Mouse (Mus musculus): ENCODE results near the gene Gse1. TPM values are rescaled to one million over a fixed set of nuclear protein-coding genes. Genes with fewer than 3 reads are reported as not detected.
A peak's percentile ranks its signal among the peaks of the same experiment; 100 is the strongest.

Gene Gse1
- polyA plus RNA-seq, 1 experiment from 2014 or later = 6.4 TPM

DNA sequence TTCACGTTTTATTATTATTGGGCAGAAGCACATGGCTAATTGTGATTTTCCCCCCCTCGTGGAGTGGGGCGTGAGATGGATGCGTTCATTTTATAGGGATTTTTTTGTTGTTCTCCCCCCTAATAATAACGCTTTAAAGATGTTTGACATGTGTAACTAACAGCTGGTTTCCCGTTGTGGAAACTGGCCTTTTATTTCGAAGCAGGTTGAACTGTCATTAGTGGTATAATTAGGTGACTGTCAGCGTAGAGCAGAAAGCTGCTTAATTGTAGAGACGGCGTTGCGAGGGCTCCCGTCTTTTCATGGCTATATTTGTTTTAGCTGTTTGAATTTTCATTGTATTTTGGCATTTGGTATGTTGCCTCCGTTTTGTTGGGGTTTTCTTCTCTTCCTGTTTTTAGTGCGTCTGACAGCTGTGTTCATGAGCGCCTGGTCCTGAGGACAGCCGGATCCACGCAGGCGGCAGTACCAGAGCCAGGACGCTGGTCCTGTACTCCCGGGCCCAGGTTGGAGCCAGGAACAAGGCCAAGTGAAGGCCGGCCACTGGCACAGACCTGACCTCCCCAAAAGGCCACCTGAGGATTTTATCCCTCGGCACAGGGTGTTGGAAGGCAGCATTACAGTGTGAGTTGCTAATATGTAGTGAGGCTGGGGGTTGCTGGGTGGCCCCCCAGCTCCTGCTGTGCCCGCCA is 277.5 kb downstream of the Gse1 start:
- Histone ChIP-seq H3K4me1 (replicated peaks; ENCODE audit: control insufficient read depth, insufficient read depth, low read length) (peaks cover 37% of the 10 kb centered on the region), H3K4me2 (replicated peaks; ENCODE audit: low read depth) (peak overlapping the region; percentile 44), H3K9ac (ENCODE audit: low read depth, low read length) (no peak overlapping the region), H3K27me3 (replicated peaks; ENCODE audit: control insufficient read depth, insufficient read depth, low read length) (no peaks in the 10 kb centered on the region), H3K36me3 (ENCODE audit: control insufficient read depth, insufficient read depth) (no peaks in the 10 kb centered on the region), H3K4me3 (ENCODE audit: low read depth, low read length) (no peak overlapping the region), H3K9me3 (ENCODE audit: control insufficient read depth) (no peaks in the 10 kb centered on the region), H3K27ac (ENCODE audit: low read depth, low read length) (no peak overlapping the region)
- no peak for ATAC-seq
- no peak for TF ChIP-seq CTCF (IDR thresholded peaks at IDR 0.05; ENCODE audit: low read depth)
- WGBS = 65% methylated on average over 23 of the region's 23 CpGs

GRCm38 (mm10) chr8:120506562-120506961 is 278.3 kb downstream of the Gse1 start:
- Histone ChIP-seq H3K4me1 (replicated peaks; ENCODE audit: control insufficient read depth, insufficient read depth, low read length) (peaks cover 42% of the 10 kb centered on the region), H3K9ac (ENCODE audit: low read depth, low read length) (no peak overlapping the region), H3K9me3 (ENCODE audit: control insufficient read depth) (no peaks in the 10 kb centered on the region), H3K27me3 (replicated peaks; ENCODE audit: control insufficient read depth, insufficient read depth, low read length) (no peaks in the 10 kb centered on the region), H3K27ac (ENCODE audit: low read depth, low read length) (no peak overlapping the region), H3K4me2 (replicated peaks; ENCODE audit: low read depth) (no peak overlapping the region), H3K36me3 (ENCODE audit: control insufficient read depth, insufficient read depth) (no peaks in the 10 kb centered on the region), H3K4me3 (ENCODE audit: low read depth, low read length) (no peak overlapping the region)
- no peak for ATAC-seq
- peak; percentile 65 for TF ChIP-seq CTCF (IDR thresholded peaks at IDR 0.05; ENCODE audit: low read depth)
- WGBS = 67% methylated on average over 2 of the region's 2 CpGs

- Histone ChIP-seq H3K4me1 (replicated peaks; ENCODE audit: control insufficient read depth, insufficient read depth, low read length) (peaks cover 42% of the 10 kb centered on the region), H3K27me3 (replicated peaks; ENCODE audit: control insufficient read depth, insufficient read depth, low read length) (no peaks in the 10 kb centered on the region), H3K36me3 (ENCODE audit: control insufficient read depth, insufficient read depth) (no peaks in the 10 kb centered on the region), H3K4me2 (replicated peaks; ENCODE audit: low read depth) (no peak overlapping the region), H3K9me3 (ENCODE audit: control insufficient read depth) (no peaks in the 10 kb centered on the region), H3K4me3 (ENCODE audit: low read depth, low read length) (no peak overlapping the region), H3K9ac (ENCODE audit: low read depth, low read length) (no peak overlapping the region), H3K27ac (ENCODE audit: low read depth, low read length) (no peak overlapping the region)
- TF ChIP-seq CTCF (IDR thresholded peaks at IDR 0.05; ENCODE audit: low read depth) = no peak
- ATAC-seq = no peak
- 90% methylated on average over 9 of the region's 9 CpGs for WGBS
These were observed 279.0 kb downstream of the Gse1 start for GRCm38 (mm10) chr8:120507290-120507689.

DNA sequence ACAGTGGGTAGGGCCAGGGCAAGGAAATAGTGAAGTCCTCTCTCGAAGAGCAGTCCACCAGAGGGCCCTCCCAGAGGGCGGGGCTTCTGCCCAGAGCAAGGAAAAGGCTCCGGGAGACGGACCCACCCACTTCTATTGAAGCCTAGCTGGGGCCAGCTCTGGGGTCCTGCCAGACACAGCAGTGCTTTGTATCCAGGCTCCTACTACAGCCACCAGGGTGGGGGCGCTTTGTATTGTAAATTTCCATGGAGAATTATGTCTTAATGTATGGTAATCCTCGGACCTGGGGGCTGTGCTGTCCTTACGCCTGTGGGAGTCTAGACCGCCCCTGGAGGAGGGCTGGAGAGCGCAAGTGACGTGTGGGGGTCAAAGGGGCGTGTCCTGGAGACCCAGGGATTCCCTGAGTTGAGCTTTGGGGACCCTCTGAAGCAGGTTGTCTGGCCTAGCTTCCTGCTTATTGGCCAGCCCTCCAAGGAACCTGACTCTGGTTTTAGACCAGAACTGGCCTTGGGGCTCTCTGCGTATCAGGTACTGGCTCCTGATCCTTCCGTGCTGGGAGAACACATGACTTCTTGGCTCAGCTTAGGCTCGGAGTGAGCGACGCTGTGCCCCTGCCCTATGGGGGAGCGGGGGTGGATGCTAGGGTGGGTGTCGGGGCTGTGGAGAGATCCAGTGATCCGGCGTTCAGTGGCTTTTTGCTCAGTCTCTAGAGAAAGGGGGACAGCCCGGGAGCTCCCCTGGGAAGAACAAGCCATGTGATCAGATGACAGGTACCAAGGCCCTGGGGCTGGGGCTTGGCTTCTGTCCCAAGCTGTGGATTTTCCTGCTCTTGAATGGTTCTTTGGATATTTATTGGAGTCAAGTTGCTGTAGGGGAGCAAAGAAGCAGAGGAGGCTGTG is 281.1 kb downstream of the Gse1 start:
- H3K36me3 ChIP-seq (ENCODE audit: control insufficient read depth, insufficient read depth) = no peaks in the 10 kb centered on the region
- no peaks in the 10 kb centered on the region for H3K9me3 ChIP-seq (ENCODE audit: control insufficient read depth)
- peaks cover 35% of the 10 kb centered on the region for H3K4me1 ChIP-seq (replicated peaks; ENCODE audit: control insufficient read depth, insufficient read depth, low read length)
- H3K27ac ChIP-seq (ENCODE audit: low read depth, low read length) = no peak overlapping the region; the same call in 1 of the 2 replicates
- peak overlapping the region; percentile 60 for H3K4me2 ChIP-seq (replicated peaks; ENCODE audit: low read depth)
- peak; percentile 48 for TF ChIP-seq CTCF (IDR thresholded peaks at IDR 0.05; ENCODE audit: low read depth)
- H3K9ac ChIP-seq (ENCODE audit: low read depth, low read length) = peak overlapping the region; percentile 17; the same call in 1 of the 2 replicates
- H3K4me3 ChIP-seq (ENCODE audit: low read depth, low read length) = peak overlapping the region; percentile 11; the same call in 1 of the 2 replicates
- 16% methylated on average over 21 of the region's 21 CpGs for WGBS
- ATAC-seq = peak; percentile 54
- no peaks in the 10 kb centered on the region for H3K27me3 ChIP-seq (replicated peaks; ENCODE audit: control insufficient read depth, insufficient read depth, low read length)

GRCm38 (mm10) chr8:120510035-120510416 is 281.8 kb downstream of the Gse1 start:
- TF ChIP-seq CTCF (IDR thresholded peaks at IDR 0.05; ENCODE audit: low read depth) = no peak
- Histone ChIP-seq H3K27ac (ENCODE audit: low read depth, low read length) (no peak overlapping the region), H3K4me1 (replicated peaks; ENCODE audit: control insufficient read depth, insufficient read depth, low read length) (peaks cover 28% of the 10 kb centered on the region), H3K9ac (ENCODE audit: low read depth, low read length) (no peak overlapping the region), H3K27me3 (replicated peaks; ENCODE audit: control insufficient read depth, insufficient read depth, low read length) (no peaks in the 10 kb centered on the region), H3K4me3 (ENCODE audit: low read depth, low read length) (no peak overlapping the region), H3K9me3 (ENCODE audit: control insufficient read depth) (no peaks in the 10 kb centered on the region), H3K4me2 (replicated peaks; ENCODE audit: low read depth) (peak overlapping the region; percentile 60; the same call in 1 of the 2 replicates), H3K36me3 (ENCODE audit: control insufficient read depth, insufficient read depth) (no peaks in the 10 kb centered on the region)
- no peak for ATAC-seq
- WGBS = 29% methylated on average over 5 of the region's 6 CpGs

DNA sequence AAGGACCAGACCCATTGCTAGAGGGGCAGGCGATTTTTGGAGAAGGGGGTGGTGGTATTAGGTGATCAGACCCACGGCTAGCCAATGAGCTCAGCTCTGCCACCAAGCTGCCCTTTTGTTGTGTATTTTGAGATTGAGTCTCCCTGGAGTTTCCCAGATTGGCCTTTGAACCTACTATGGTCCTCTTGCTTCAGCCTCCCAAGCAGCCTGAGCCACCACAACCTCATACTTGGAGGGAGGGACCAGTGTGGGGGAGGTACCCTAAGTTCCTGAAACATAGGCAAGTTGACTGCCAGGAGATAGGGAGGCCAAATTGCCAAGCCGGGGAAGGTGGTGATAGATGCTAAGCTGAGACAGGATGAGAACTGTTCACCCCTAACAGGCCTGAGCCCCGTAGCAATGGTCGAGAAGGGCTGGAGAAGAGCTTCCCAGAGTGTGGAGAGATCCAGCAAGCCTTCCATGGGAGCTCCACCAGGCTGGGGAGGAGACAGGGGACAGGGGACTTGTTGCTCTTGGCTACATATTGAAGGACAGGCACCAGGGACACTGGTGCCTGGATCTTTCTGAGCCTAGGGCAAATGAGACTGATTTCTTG is 282.7 kb downstream of the Gse1 start:
- Histone ChIP-seq H3K27me3 (replicated peaks; ENCODE audit: control insufficient read depth, insufficient read depth, low read length) (no peaks in the 10 kb centered on the region), H3K4me2 (replicated peaks; ENCODE audit: low read depth) (0 out of 2 replicates have a peak overlapping the region, but pooled peaks have one; percentile 9), H3K9ac (ENCODE audit: low read depth, low read length) (no peak overlapping the region), H3K4me1 (replicated peaks; ENCODE audit: control insufficient read depth, insufficient read depth, low read length) (peaks cover 19% of the 10 kb centered on the region), H3K4me3 (ENCODE audit: low read depth, low read length) (no peak overlapping the region), H3K9me3 (ENCODE audit: control insufficient read depth) (no peaks in the 10 kb centered on the region), H3K36me3 (ENCODE audit: control insufficient read depth, insufficient read depth) (no peaks in the 10 kb centered on the region), H3K27ac (ENCODE audit: low read depth, low read length) (no peak overlapping the region)
- 40% methylated on average over 5 of the region's 5 CpGs for WGBS
- no peak for ATAC-seq
- no peak for TF ChIP-seq CTCF (IDR thresholded peaks at IDR 0.05; ENCODE audit: low read depth)
